Mouse (Mus musculus) naive thymus-derived CD4-positive, alpha-beta T cell, adult 2 months (primary cell): ENCODE data around the gene Hspa5.
A peak's percentile ranks its signal among the peaks of the same experiment; 100 is the strongest.
"Not testable (repeated sequence)": the region's sequence is repeated elsewhere in the genome, so short reads cannot be mapped to it uniquely, and the experiment has no call there.

Experiments used
- DNase-seq: peaks from one replicate; pipeline ENCODE4 v3.0.0-alpha.2; 2011; ENCODE audit warnings: low read depth

The Hspa5 gene

GRCm38 (mm10) chr2:34772252-34773235, 774 bp downstream of the Hspa5 start:
- peak; percentile 72 for DNase-seq

GRCm38 (mm10) chr2:34773673-34774072, 1.9 kb downstream of the Hspa5 start:
- peak; percentile 29 for DNase-seq

GRCm38 (mm10) chr2:34774493-34774892, 2.7 kb downstream of the Hspa5 start:
- DNase-seq = peak; percentile 37

- peak; percentile 43 for DNase-seq
These were observed 5.6 kb downstream of the Hspa5 start for GRCm38 (mm10) chr2:34777237-34777868.

- DNase-seq = no peak
These were observed 11.6 kb downstream of the Hspa5 start for GRCm38 (mm10) chr2:34783064-34784020.

- DNase-seq = peak; percentile 86
These were observed 12.3 kb downstream of the Hspa5 start for GRCm38 (mm10) chr2:34784085-34784484.

GRCm38 (mm10) chr2:34790282-34790681, 18.5 kb downstream of the Hspa5 start:
- DNase-seq = peak; percentile 89

GRCm38 (mm10) chr2:34792543-34792942, 20.8 kb downstream of the Hspa5 start:
- DNase-seq = not testable (repeated sequence)

- DNase-seq = no peak
These were observed 22.7 kb downstream of the Hspa5 start for GRCm38 (mm10) chr2:34794511-34794910.

- DNase-seq = no peak
These were observed 23.7 kb downstream of the Hspa5 start for GRCm38 (mm10) chr2:34795426-34795825.

GRCm38 (mm10) chr2:34799357-34800256, 27.8 kb downstream of the Hspa5 start, which contains the start of gene Rabepk:
TSS of gene Rabepk (minus strand) at chr2:34799912.
- DNase-seq = peak; percentile 90

GRCm38 (mm10) chr2:34800371-34800770, 28.6 kb downstream of the Hspa5 start:
- DNase-seq = no peak

- DNase-seq = peak; percentile 99
These were observed 30.0 kb downstream of the Hspa5 start for GRCm38 (mm10) chr2:34801516-34802482.

- peak; percentile 62 for DNase-seq
These were observed 30.9 kb downstream of the Hspa5 start for GRCm38 (mm10) chr2:34802565-34803245.

GRCm38 (mm10) chr2:34803746-34804145, 32.0 kb downstream of the Hspa5 start:
- no peak for DNase-seq

GRCm38 (mm10) chr2:34804172-34804571, 32.4 kb downstream of the Hspa5 start:
- DNase-seq = no peak

- no peak for DNase-seq
These were observed 33.0 kb downstream of the Hspa5 start for GRCm38 (mm10) chr2:34804815-34805214.

- no peak for DNase-seq
These were observed 33.7 kb downstream of the Hspa5 start for GRCm38 (mm10) chr2:34805364-34805950.

- no peak for DNase-seq
These were observed 36.3 kb downstream of the Hspa5 start for GRCm38 (mm10) chr2:34808057-34808456.
